Mouse (Mus musculus): ENCODE data around the gene Dgcr2.

DNA sequence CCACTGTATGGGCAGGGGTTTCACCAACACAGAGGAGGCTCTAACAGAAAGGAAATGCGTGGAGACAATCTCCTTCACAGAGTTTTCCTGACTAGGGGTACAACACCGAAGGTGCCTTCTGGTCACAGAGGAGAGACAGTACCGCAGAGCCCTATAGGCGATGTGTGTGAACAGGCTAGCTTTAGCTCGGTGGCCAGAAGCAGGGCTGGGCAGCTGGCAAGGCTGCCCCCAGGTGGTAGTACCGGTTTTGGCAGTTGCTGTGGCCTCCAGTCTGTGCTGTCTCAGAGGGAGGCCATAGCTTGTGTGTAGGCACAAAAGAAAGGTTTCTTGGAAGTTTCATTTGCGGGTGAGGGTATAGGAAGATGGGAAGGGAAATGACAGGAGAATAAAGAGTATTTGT is 40.5 kb upstream of the Dgcr2 start:
- TF ChIP-seq ZC3H11A (IDR thresholded peaks at IDR 0.05; ENCODE audit: borderline replicate concordance, low read depth, low read length): peak; percentile 44; the same call in 1 of the 2 replicates
- TF ChIP-seq CHD2 (IDR thresholded peaks at IDR 0.05; ENCODE audit: low read depth, low read length): no peak
- TF ChIP-seq HCFC1 (IDR thresholded peaks at IDR 0.05; ENCODE audit: borderline replicate concordance, insufficient read depth, low read length): no peak
- no peak for TF ChIP-seq MAFK (IDR thresholded peaks at IDR 0.05; ENCODE audit: insufficient read depth, low read depth, low read length)
- no peak for TF ChIP-seq ZNF384 (IDR thresholded peaks at IDR 0.05; ENCODE audit: low read depth, low read length)
